Mouse (Mus musculus) embryonic facial prominence, embryonic 14.5 days (tissue): ENCODE results near the gene Csnk2a1. TPM values are rescaled to one million over a fixed set of nuclear protein-coding genes. Genes with fewer than 3 reads are reported as not detected.

ENCODE experiments used
- ATAC-seq: fragments of 200-750 bp; cut with Nextera tagmentation; 2 replicates; pipeline ENCODE4 v1.8.0; 2017; ENCODE audit warnings: low read depth, moderate number of reproducible peaks, moderate TSS enrichment
- DNase-seq: peaks from one replicate; pipeline ENCODE4 v3.0.0-alpha.2; 2015; ENCODE audit warnings: low spot score
- H3K27ac ChIP-seq: fragments of 300-500 bp; sonication (generic); replicated peaks from 2 replicates; pipeline ENCODE4 v1.5.1; 2014; ENCODE audit warnings: low read depth, mild to moderate bottlenecking, low read length, moderate library complexity
- H3K27me3 ChIP-seq: fragments of 300-500 bp; sonication (generic); replicated peaks from 2 replicates; pipeline ENCODE4 v1.6.1; 2014; ENCODE audit warnings: low read length; ENCODE audit not compliant: control insufficient read depth, insufficient read depth
- H3K36me3 ChIP-seq: fragments of 300-500 bp; sonication (generic); 2 replicates; pipeline ENCODE4 v1.6.1; 2014; ENCODE audit warnings: low read length, mixed read lengths; ENCODE audit not compliant: control insufficient read depth, insufficient read depth
- H3K4me1 ChIP-seq: fragments of 300-500 bp; sonication (generic); 2 replicates; pipeline ENCODE4 v1.6.1; 2014; ENCODE audit warnings: antibody characterized with exemption, low read length; ENCODE audit not compliant: control insufficient read depth, insufficient read depth
- H3K4me2 ChIP-seq: fragments of 300-500 bp; sonication (generic); 2 replicates; pipeline ENCODE4 v1.6.1; 2014; ENCODE audit warnings: low read depth, mild to moderate bottlenecking, low read length, moderate library complexity, mixed read lengths
- H3K4me3 ChIP-seq: fragments of 300-500 bp; sonication (generic); 2 replicates; pipeline ENCODE4 v1.5.1; 2014; ENCODE audit warnings: low read depth, mild to moderate bottlenecking, low read length
- H3K9ac ChIP-seq: fragments of 300-500 bp; sonication (generic); 2 replicates; pipeline ENCODE4 v1.6.1; 2014; ENCODE audit warnings: low read depth, mild to moderate bottlenecking, low read length, moderate library complexity, mixed read lengths
- H3K9me3 ChIP-seq: fragments of 300-500 bp; sonication (generic); 2 replicates; pipeline ENCODE4 v1.6.1; 2016; ENCODE audit warnings: low read length; ENCODE audit not compliant: control insufficient read depth
- WGBS: fragments of 180-500 bp; shearing (Covaris S2); extraction: QIAGEN DNeasy Blood & Tissue Kit; methylation state at CpG from one replicate; pipeline ENCODE4 v1.1.7; 2014; 5-methylcytosine and 5-hydroxymethylcytosine counted together
- polyA plus RNA-seq: library from polyadenylated mRNA; unstranded; fragments of >200 nt; fragmentation: Nextera tagmentation; extraction: Ambion mirVana; gene quantifications from 2 replicates; pipeline ENCODE4 v1.2.1, GENCODE M21; 2014

Csnk2a1 gene
- polyA plus RNA-seq, 1 experiment from 2014 or later = 86.4 TPM

GRCm38 (mm10) chr2:152216975-152217374, 9.7 kb upstream of the Csnk2a1 start:
- Histone ChIP-seq H3K4me3 (no peak overlapping the region), H3K27me3 (no peaks in the 10 kb centered on the region), H3K36me3 (no peaks in the 10 kb centered on the region), H3K9me3 (no peaks in the 10 kb centered on the region), H3K27ac (no peak overlapping the region), H3K4me1 (no peaks in the 10 kb centered on the region), H3K4me2 (no peak overlapping the region), H3K9ac (no peak overlapping the region)
- ATAC-seq (no peak), DNase-seq (peak; percentile 28)
- WGBS = 61% methylated on average over 1 of the region's 1 CpGs

GRCm38 (mm10) chr2:152223521-152224300, 2.9 kb upstream of the Csnk2a1 start:
- H3K27me3 ChIP-seq = no peaks in the 10 kb centered on the region
- H3K4me2 ChIP-seq = no peak overlapping the region
- H3K4me3 ChIP-seq = no peak overlapping the region
- ATAC-seq = no peak
- no peak overlapping the region for H3K27ac ChIP-seq
- no peaks in the 10 kb centered on the region for H3K36me3 ChIP-seq
- H3K9me3 ChIP-seq = no peaks in the 10 kb centered on the region
- peaks cover 9% of the 10 kb centered on the region for H3K4me1 ChIP-seq
- WGBS = 63% methylated on average over 8 of the region's 8 CpGs
- no peak overlapping the region for H3K9ac ChIP-seq
- no peak for DNase-seq

- DNase-seq (no peak), ATAC-seq (no peak)
- H3K4me2 ChIP-seq = peak overlapping the region; percentile 78; the same call in 1 of the 2 replicates
- H3K4me3 ChIP-seq = no peak overlapping the region; the same call in 1 of the 2 replicates
- no peaks in the 10 kb centered on the region for H3K9me3 ChIP-seq
- no peaks in the 10 kb centered on the region for H3K27me3 ChIP-seq
- peaks cover 9% of the 10 kb centered on the region for H3K4me1 ChIP-seq
- 0 out of 2 replicates have a peak overlapping the region, but pooled peaks have one; percentile 94 for H3K9ac ChIP-seq
- WGBS = 71% methylated on average over 7 of the region's 7 CpGs
- H3K36me3 ChIP-seq = 0 out of 2 replicates have a peak, but pooled peaks cover 6% of the 10 kb centered on the region
- 0 out of 2 replicates have a peak overlapping the region, but pooled peaks have one; percentile 98 for H3K27ac ChIP-seq
Observed at GRCm38 (mm10) chr2:152225536-152225935, 1.1 kb upstream of the Csnk2a1 start.

- Histone ChIP-seq H3K4me3 (peak overlapping the region; percentile 93), H3K27me3 (no peaks in the 10 kb centered on the region), H3K4me1 (peaks cover 9% of the 10 kb centered on the region), H3K27ac (peak overlapping the region; percentile 98), H3K9ac (peak overlapping the region; percentile 94), H3K4me2 (peak overlapping the region; percentile 78), H3K36me3 (0 out of 2 replicates have a peak, but pooled peaks cover 6% of the 10 kb centered on the region), H3K9me3 (no peaks in the 10 kb centered on the region)
- DNase-seq = peak; percentile 84
- WGBS = 3% methylated on average over 21 of the region's 38 CpGs
- peak; percentile 83 for ATAC-seq
Observed at GRCm38 (mm10) chr2:152227051-152227481, 427 bp downstream of the Csnk2a1 start.

- Histone ChIP-seq H3K4me3 (no peak overlapping the region), H3K36me3 (0 out of 2 replicates have a peak, but pooled peaks cover 6% of the 10 kb centered on the region), H3K4me2 (no peak overlapping the region), H3K9me3 (no peaks in the 10 kb centered on the region), H3K27me3 (no peaks in the 10 kb centered on the region), H3K27ac (no peak overlapping the region), H3K9ac (no peak overlapping the region), H3K4me1 (peaks cover 9% of the 10 kb centered on the region)
- no peak for ATAC-seq
- no peak for DNase-seq
Observed at GRCm38 (mm10) chr2:152230046-152230445, 3.4 kb downstream of the Csnk2a1 start.

- WGBS = 83% methylated on average over 1 of the region's 1 CpGs
- no peak overlapping the region for H3K4me3 ChIP-seq
Observed at GRCm38 (mm10) chr2:152237926-152238325, 11.3 kb downstream of the Csnk2a1 start.

GRCm38 (mm10) chr2:152240580-152240979, 13.9 kb downstream of the Csnk2a1 start:
- Histone ChIP-seq H3K36me3 (peaks cover 28% of the 10 kb centered on the region), H3K4me2 (no peak overlapping the region), H3K4me1 (no peaks in the 10 kb centered on the region), H3K9ac (no peak overlapping the region), H3K27me3 (no peaks in the 10 kb centered on the region), H3K27ac (no peak overlapping the region), H3K4me3 (no peak overlapping the region), H3K9me3 (no peaks in the 10 kb centered on the region)
- no peak for ATAC-seq
- DNase-seq = no peak
- WGBS = 44% methylated on average over 2 of the region's 2 CpGs

More at GRCm38 (mm10) chr2:152237926-152238325, 11.3 kb downstream of the Csnk2a1 start:
- ATAC-seq (no peak), DNase-seq (no peak)
- Histone ChIP-seq H3K9ac (no peak overlapping the region), H3K27ac (no peak overlapping the region), H3K9me3 (no peaks in the 10 kb centered on the region), H3K4me1 (no peaks in the 10 kb centered on the region), H3K4me2 (no peak overlapping the region), H3K36me3 (peaks cover 27% of the 10 kb centered on the region), H3K27me3 (no peaks in the 10 kb centered on the region)

GRCm38 (mm10) chr2:152247213-152247612, 20.6 kb downstream of the Csnk2a1 start:
- ATAC-seq = no peak
- H3K9ac ChIP-seq = no peak overlapping the region
- no peaks in the 10 kb centered on the region for H3K4me1 ChIP-seq
- no peak overlapping the region for H3K4me2 ChIP-seq
- no peak for DNase-seq
- H3K9me3 ChIP-seq = no peaks in the 10 kb centered on the region
- no peak overlapping the region for H3K4me3 ChIP-seq
- H3K27me3 ChIP-seq = no peaks in the 10 kb centered on the region
- no peak overlapping the region for H3K27ac ChIP-seq
- peaks cover 25% of the 10 kb centered on the region for H3K36me3 ChIP-seq
- 94% methylated on average over 1 of the region's 1 CpGs for WGBS

- no peak overlapping the region for H3K27ac ChIP-seq
- H3K9ac ChIP-seq = no peak overlapping the region
- H3K27me3 ChIP-seq = no peaks in the 10 kb centered on the region
- no peaks in the 10 kb centered on the region for H3K4me1 ChIP-seq
- H3K4me3 ChIP-seq = no peak overlapping the region
- H3K36me3 ChIP-seq = peaks cover 50% of the 10 kb centered on the region
- ATAC-seq (no peak), DNase-seq (no peak)
- H3K4me2 ChIP-seq = no peak overlapping the region
- WGBS = 43% methylated on average over 2 of the region's 4 CpGs
- H3K9me3 ChIP-seq = no peaks in the 10 kb centered on the region
Observed at GRCm38 (mm10) chr2:152250511-152250910, 23.9 kb downstream of the Csnk2a1 start.
